Mouse (Mus musculus): ENCODE results near the gene Srgn. TPM values are rescaled to one million over a fixed set of nuclear protein-coding genes. Genes with fewer than 3 reads are reported as not detected.
"Not testable (repeated sequence)": the region's sequence is repeated elsewhere in the genome, so short reads cannot be mapped to it uniquely, and the experiment has no call there.

Gene Srgn
- polyA plus RNA-seq, 1 experiment from 2014 or later = 245 TPM

- H3K4me2 ChIP-seq (replicated peaks; ENCODE audit: low read depth, low read length) = no peak overlapping the region
- H3K9ac ChIP-seq (replicated peaks; ENCODE audit: low read depth) = no peak overlapping the region
- TF ChIP-seq EP300 (IDR thresholded peaks at IDR 0.05) (no peak), CTCF (IDR thresholded peaks at IDR 0.05) (peak; percentile 92)
- DNase-seq (ENCODE audit: low spot score) (peak; percentile 89), ATAC-seq (peak; percentile 60)
- no peaks in the 10 kb centered on the region for H3K9me3 ChIP-seq (ENCODE audit: low read length)
- H3K36me3 ChIP-seq (ENCODE audit: insufficient read depth, low read length) = no peaks in the 10 kb centered on the region
- no peaks in the 10 kb centered on the region for H3K4me1 ChIP-seq (ENCODE audit: insufficient read depth, low read depth, low read length)
- H3K27ac ChIP-seq (ENCODE audit: low read length) = no peak overlapping the region
- H3K4me3 ChIP-seq (ENCODE audit: low read depth, low read length) = no peak overlapping the region
- no peaks in the 10 kb centered on the region for H3K27me3 ChIP-seq (replicated peaks; ENCODE audit: insufficient read depth, low read length)
- WGBS = 23% methylated on average over 15 of the region's 15 CpGs
Observed at GRCm38 (mm10) chr10:62500088-62500915, 26.9 kb downstream of the Srgn start.

GRCm38 (mm10) chr10:62491681-62492080 lies 35.6 kb downstream of the Srgn start:
- not testable (repeated sequence) for H3K27me3 ChIP-seq (replicated peaks; ENCODE audit: insufficient read depth, low read length); DNase-seq (ENCODE audit: low spot score); H3K4me2 ChIP-seq (replicated peaks; ENCODE audit: low read depth, low read length); H3K36me3 ChIP-seq (ENCODE audit: insufficient read depth, low read length); H3K9me3 ChIP-seq (ENCODE audit: low read length); H3K27ac ChIP-seq (ENCODE audit: low read length); H3K9ac ChIP-seq (replicated peaks; ENCODE audit: low read depth); H3K4me3 ChIP-seq (ENCODE audit: low read depth, low read length); H3K4me1 ChIP-seq (ENCODE audit: insufficient read depth, low read depth, low read length); ATAC-seq
- WGBS = 76% methylated on average over 3 of the region's 3 CpGs

- Histone ChIP-seq H3K4me3 (ENCODE audit: low read depth, low read length) (no peak overlapping the region), H3K4me2 (replicated peaks; ENCODE audit: low read depth, low read length) (no peak overlapping the region), H3K9me3 (ENCODE audit: low read length) (no peaks in the 10 kb centered on the region), H3K9ac (replicated peaks; ENCODE audit: low read depth) (no peak overlapping the region), H3K27ac (ENCODE audit: low read length) (no peak overlapping the region), H3K4me1 (ENCODE audit: insufficient read depth, low read depth, low read length) (peaks cover 6% of the 10 kb centered on the region), H3K27me3 (replicated peaks; ENCODE audit: insufficient read depth, low read length) (no peaks in the 10 kb centered on the region), H3K36me3 (ENCODE audit: insufficient read depth, low read length) (no peaks in the 10 kb centered on the region)
- no peak for ATAC-seq
- WGBS = 30% methylated on average over 1 of the region's 1 CpGs
- TF ChIP-seq EP300 (IDR thresholded peaks at IDR 0.05) (no peak), CTCF (IDR thresholded peaks at IDR 0.05) (peak; percentile 79)
- peak; percentile 79 for DNase-seq (ENCODE audit: low spot score)
Observed at GRCm38 (mm10) chr10:62488266-62488665, 39.0 kb downstream of the Srgn start.

GRCm38 (mm10) chr10:62486618-62487415 lies 40.4 kb downstream of the Srgn start, which contains the start of gene Vps26a:
Gene Vps26a (minus strand): TSS chr10:62486805.
- under 1% methylated on average over 33 of the region's 59 CpGs for WGBS
- peak within 1 kb of the TSS; percentile 87 for H3K9ac ChIP-seq (replicated peaks; ENCODE audit: low read depth)
- peak within 1 kb of the TSS; percentile 92 for H3K27ac ChIP-seq (ENCODE audit: low read length)
- no peaks in the 10 kb centered on the region for H3K9me3 ChIP-seq (ENCODE audit: low read length)
- H3K36me3 ChIP-seq (ENCODE audit: insufficient read depth, low read length) = no peaks in the 10 kb centered on the region
- H3K4me2 ChIP-seq (replicated peaks; ENCODE audit: low read depth, low read length) = peak within 1 kb of the TSS; percentile 65
- no peaks in the 10 kb centered on the region for H3K27me3 ChIP-seq (replicated peaks; ENCODE audit: insufficient read depth, low read length)
- TF ChIP-seq EP300 (IDR thresholded peaks at IDR 0.05) (no peak), CTCF (IDR thresholded peaks at IDR 0.05) (no peak)
- H3K4me3 ChIP-seq (ENCODE audit: low read depth, low read length) = peak within 1 kb of the TSS; percentile 98
- peak; percentile 100 for DNase-seq (ENCODE audit: low spot score)
- ATAC-seq = peak; percentile 92
- H3K4me1 ChIP-seq (ENCODE audit: insufficient read depth, low read depth, low read length) = peaks cover 6% of the 10 kb centered on the region

- DNase-seq (ENCODE audit: low spot score) = peak; percentile 69
- no peaks in the 10 kb centered on the region for H3K9me3 ChIP-seq (ENCODE audit: low read length)
- no peaks in the 10 kb centered on the region for H3K27me3 ChIP-seq (replicated peaks; ENCODE audit: insufficient read depth, low read length)
- ATAC-seq = peak; percentile 66
- H3K27ac ChIP-seq (ENCODE audit: low read length) = peak overlapping the region; percentile 92
- H3K4me3 ChIP-seq (ENCODE audit: low read depth, low read length) = peak overlapping the region; percentile 98
- H3K4me1 ChIP-seq (ENCODE audit: insufficient read depth, low read depth, low read length) = peaks cover 6% of the 10 kb centered on the region
- no peak for TF ChIP-seq CTCF (IDR thresholded peaks at IDR 0.05)
- no peak for TF ChIP-seq EP300 (IDR thresholded peaks at IDR 0.05)
- WGBS = under 1% methylated on average over 39 of the region's 48 CpGs
- H3K36me3 ChIP-seq (ENCODE audit: insufficient read depth, low read length) = no peaks in the 10 kb centered on the region
- H3K4me2 ChIP-seq (replicated peaks; ENCODE audit: low read depth, low read length) = peak overlapping the region; percentile 65
- peak overlapping the region; percentile 87 for H3K9ac ChIP-seq (replicated peaks; ENCODE audit: low read depth)
Observed at GRCm38 (mm10) chr10:62485878-62486582, 41.2 kb downstream of the Srgn start.
